Mouse (Mus musculus) CD8-positive naive resting alpha-beta T cell, adult 2 months (primary cell): ENCODE results near the gene Slc25a35.
"Not testable (repeated sequence)": the region's sequence is repeated elsewhere in the genome, so short reads cannot be mapped to it uniquely, and the experiment has no call there.

ENCODE experiments used
- DNase-seq, 2 experiments: peaks; one replicate each; pipeline ENCODE4 v3.0.0; 2022; ENCODE audit warnings: low read depth in 2 of 2, low spot score in 2 of 2

The Slc25a35 gene

DNA sequence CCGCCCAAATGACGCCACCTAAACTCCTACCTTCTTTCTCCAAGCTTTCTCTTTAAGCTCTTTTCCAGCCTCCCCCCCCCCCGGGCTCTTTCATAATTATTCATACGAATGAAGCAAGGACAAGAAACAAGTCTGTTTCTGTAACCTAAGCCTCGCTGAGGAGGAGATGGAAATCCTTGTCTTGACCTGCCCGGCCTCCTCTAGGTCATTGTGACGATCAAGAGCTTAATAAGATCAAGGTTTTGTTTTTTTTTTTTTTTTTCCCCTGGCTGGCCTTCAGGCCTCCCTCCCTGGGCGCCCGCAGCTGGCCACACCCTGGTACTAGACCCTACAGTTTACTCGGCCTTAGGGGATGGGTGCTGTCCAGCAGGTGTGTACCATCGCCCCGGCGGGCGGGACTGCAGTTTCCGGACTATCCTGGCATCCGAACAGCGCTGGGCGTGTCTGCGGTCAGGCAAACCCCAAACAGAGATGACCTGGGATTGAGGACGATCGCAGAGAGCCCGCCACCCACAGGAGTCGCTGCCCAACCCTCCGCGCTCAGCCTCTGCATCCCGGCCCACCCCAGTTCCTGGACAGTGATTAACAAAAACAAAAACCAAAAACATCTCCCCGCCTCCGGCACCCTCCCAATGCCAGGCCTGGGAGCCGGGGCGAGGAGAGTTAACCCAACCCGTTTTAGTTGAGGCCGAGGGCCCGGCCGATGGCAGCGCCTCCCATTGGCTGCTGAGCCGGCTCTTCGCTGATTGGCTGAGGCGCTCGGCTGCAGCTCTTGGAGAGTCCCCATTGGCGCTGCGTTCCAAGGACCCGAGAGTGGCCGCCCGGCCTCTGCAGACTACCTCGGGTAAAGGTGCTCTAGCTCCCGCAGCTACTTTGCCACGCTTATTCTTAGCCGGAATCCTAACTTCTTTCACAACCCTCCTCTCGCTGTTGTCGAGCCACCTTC lies at the start of gene Slc25a35:
TSS of gene Slc25a35 (plus strand) at position 795 of the 946 bp plus-strand sequence.
- peak; percentile 65 to 68 for DNase-seq

DNA sequence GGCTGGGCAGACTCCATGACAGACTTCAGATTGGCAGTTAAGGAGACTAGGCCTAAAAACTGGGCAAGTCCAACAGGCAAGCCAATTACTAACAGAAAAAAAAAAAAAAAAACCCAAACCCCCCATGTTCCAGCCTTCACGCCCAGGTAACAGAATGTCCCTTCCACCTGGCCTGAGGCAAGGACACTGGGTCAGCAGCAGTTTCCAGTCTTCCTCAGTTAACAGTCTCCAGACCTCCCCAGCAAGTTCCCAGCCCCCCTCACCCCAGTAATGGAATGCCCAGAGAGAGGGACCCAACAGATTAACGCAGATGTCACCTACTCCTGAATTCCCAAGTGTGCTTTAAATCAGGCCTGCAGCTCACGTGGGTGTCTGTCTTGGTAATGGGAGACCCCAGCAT lies 44.7 kb upstream of the Slc25a35 start:
- DNase-seq = no peak

DNA sequence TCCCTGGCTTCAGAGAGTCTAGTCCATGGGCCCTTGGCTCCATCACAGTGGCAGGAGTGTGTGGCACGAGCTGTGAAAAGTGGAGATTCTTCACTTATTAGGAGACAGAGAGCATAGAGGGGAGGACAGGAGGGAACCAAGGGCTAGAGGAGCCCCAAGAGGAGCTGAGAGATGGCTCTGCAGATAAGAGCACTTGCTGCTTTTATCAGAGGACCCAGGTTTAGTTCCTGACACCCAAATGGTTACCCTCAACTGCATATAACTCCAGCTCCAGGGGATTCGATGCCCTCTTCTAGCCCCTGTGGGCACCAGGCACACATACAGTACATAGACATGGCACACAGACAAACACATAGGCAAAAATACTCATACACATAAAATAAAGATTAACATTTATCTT lies 43.2 kb upstream of the Slc25a35 start:
- no peak for DNase-seq

DNA sequence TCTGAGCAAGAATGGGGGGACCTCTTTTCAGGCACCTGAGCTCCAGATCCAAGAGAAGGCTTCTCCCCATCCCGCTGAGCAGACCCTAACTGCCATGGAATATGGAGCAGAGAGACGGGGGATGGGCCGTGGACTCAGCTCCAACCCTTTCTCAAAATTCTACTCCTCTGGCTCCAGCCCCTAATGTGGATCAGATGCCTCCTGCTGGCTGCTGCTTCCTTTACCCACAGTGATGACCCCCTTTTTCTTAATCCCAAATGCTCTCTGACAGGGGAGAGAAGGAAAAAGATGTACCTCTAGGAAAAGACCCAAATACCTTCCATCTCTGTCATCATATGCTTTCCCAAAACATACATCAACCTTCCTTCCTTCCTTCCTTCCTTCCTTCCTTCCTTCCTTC lies 41.0 kb upstream of the Slc25a35 start, which contains the start of gene Odf4:
TSS of gene Odf4 (minus strand) at position 101 of the 400 bp plus-strand sequence.
- DNase-seq = no peak

DNA sequence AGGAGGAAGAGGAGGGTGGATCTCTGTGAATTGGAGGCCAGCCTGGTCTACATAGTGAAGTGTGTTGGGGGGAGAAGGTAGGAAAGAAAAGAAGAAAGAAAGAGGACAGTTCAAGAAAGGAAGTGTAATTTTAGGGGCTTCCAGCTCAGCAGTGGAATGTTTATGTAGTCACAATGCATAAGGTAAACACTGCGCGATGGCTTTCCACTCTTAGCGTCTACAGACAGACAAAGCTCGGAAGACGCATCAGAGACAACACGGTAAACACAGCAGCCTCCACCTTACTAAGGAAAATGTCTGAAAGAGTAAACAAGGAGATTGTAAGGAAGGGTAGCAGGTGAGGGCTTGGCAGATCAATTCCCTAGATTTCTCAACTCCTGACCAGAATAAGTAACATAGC lies 38.0 kb upstream of the Slc25a35 start:
- DNase-seq = no peak

DNA sequence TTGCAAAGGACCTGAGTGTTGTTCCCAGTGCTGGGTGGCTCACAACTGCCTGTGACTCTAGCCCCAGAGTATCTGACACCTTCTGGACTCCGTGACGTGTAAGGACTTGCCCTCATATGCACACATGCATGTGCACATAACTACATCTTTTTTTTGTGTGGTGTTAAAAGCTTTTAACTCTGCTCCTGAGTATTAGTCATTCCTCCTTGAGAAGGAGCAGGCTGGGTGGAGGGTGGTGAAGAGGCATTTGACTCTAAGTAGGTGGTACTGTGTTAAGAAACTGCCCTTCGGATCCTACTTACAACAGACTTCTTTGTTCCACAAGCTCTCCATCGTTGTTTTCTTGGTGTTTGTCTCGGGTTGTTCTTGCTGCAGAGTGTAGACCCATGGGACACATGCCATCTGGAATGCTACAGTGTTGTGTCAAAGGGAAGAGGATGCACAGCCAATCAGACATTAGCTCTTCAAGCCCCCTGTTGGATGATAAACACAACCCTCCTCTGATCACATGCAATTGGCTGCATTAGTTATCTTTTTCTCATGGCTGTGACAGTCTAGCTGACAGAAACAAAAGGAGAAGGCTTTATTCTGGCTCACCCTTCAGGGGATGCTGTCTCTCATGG lies 33.9 kb upstream of the Slc25a35 start:
- DNase-seq = no peak

DNA sequence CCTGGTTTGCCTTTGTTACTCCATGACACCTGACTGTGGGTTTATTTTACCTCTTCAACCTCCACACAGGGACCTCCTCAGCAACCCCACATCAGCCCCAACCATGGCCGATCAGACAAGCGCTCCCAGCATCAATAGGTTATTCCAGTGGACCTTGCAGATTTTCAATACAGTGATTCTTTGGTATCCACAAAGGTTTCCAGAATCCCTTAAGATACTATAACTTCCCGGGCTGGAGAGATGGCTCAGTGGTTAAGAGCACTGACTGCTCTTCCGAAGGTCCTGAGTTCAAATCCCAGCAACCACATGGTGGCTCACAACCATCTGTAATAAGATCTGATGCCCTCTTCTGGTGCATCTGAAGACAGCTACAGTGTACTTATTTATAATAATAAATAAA lies 31.0 kb upstream of the Slc25a35 start:
- not testable (repeated sequence) for DNase-seq

DNA sequence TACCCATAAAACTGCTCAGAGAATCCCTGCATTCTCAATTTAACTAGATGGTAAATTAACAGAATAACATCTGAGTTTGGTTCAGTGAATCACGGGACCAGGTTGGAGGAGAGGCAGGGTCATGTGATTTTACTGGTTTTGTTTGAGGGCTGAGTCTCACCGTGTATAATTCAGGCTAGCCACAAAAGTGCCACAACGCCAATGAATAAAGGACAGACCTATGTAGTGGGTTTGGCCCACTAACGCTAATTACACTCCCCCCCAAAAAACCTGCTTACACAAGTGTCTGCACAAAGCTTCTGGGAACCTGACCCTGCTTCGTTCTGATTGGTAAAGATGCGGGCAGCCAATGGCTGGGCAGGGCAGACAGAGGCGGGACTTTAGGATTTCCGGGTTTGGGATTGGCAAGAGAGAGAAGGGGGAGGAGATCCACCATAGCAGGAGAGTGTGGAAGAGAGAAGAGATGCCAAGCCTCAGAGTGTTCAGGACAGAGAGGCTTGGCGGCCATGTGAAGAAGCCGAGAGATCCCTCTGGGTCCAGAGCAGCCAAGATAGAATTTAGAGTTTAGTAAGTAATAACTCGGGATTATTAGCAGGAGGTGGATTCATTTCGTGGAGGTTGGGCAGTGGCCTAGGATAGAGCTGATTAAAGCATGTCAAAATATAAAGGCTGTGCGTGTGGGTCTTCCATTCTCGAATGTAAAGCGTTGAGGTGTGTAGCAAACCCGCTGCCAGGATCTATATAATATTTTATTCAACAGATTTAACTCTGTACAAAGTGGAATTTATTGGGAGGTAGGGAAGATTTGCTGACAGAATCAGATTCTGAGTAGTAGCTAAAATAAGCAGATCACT lies 28.3 kb upstream of the Slc25a35 start:
- DNase-seq = peak; percentile 69 to 82

DNA sequence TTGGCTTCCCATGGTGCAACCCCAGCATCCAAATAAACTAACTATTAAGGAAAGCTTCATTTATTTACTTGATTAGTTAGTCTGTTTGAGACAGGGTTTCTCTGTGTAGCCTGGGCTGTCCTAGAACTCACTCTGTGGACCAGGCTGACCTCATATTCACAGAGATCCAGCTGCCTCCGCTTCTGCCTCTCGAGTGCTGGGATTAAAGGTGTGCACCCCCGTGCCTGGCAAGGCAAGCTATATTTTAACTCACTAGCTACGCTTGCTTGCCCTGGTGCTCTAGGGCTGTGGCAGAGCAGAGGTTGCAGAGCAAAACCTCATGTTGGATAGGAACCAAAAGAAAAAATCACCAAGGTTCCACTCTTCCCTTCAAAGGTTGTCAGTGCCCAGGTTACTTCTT lies 27.4 kb upstream of the Slc25a35 start:
- no peak for DNase-seq

DNA sequence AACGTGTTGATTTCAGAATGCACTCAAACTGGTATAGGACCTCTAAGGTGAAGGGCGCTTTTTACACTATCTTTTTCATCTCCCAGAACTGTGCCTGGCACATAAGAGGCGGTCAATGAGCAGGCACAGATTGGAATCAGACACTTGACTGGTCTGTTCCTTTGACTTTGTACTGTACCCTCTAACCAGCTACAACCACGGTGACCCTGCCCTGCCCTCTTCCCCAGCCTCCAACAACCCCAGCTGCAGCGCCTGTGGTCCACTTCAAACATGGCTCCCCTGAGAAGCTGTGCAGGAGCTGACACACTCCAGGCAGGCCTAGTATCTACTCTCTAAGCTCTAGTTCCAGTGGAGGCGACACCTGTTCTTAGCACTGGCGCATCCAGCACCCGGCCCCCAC lies 25.2 kb upstream of the Slc25a35 start:
- no peak for DNase-seq

DNA sequence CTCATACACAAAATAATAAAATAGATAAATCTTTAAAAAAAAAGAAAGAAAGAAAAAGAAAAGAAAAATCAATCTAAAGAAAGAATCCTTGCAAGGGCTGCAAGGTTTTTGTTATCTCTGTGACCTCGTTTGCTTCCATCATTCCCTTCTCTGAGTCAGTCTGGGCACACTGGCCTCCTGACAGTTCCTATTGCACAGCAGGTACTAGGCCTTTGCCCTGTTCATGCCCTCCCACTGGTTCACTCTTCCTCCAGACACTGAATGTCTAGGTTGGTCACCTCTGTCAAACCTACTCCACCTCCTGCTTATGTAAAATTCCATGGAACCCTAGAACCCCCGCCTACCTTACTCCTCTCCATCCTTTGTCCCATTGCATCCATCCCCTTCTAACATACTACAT lies 22.7 kb upstream of the Slc25a35 start:
- DNase-seq = no peak

DNA sequence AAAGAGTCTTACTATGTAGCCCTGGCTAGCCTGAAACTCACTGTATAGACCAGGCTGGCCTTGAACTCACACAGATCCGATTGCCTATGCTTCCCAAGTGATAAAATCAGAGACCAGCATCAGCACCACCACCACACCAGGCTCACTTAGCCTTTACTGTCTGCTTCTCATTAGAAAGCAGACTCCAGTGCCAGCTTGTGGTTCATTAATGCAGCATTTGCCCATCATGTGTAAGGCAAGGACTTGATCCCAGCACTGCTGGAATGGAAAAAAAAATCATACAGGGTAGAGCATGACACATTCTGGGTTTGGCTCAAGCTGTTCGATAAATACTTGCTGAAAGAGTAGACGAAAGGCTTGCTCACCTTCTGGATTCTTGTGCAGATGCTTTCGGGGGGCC lies 21.9 kb upstream of the Slc25a35 start:
- DNase-seq = no peak

DNA sequence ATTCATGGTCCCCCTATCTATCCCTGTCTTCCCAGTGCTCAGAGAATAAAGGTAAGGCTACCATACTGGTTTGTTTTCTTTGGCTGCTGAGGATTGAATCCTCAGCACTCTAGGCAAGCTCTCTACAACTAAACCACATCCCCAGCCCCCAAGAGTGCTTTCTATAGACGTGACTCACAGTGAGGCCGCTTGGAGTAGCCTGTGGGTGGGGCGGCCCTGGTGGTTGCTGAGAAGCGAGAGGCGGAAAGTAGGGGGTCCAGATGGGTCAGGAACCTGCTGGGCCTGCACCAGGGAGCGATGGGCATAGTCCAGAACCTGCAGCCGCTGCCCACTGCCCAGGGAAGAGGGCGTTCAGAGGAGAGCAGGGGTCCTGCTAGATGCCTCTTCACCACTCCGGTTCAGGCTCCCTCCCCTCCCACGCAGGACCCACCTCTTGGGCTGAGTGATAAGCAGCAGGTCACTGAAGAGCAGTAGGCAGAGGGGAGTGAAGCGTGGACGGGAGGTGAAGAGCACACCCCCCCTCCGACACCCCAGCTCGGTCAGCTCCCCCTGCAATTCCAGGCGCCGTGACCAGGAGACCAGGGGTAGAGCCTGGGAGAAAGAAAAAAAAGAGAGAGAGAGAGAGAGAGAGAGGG lies 21.0 kb upstream of the Slc25a35 start:
- DNase-seq = no peak

DNA sequence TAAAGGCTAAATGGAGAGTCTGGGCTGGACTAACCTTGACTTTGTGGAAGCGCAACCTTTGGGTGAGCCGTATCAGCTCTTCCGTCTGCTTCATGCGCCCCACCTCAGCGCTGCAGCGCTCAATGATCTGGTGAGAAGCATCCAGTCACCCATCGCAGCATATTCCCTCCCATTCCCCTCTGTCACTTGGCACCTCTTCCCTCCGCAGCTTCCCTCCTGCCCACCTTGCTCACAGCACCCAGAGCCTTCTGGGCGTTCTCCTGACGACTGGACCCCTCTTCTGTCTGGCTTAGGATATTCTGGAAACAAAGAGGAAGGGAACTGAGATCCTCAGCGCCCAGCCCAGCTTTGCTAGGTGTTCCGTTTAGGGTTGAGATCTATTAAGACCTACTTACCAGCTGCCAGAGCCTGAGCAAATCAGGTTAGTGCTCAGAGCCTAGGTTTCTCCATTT lies 20.4 kb upstream of the Slc25a35 start:
- no peak for DNase-seq

DNA sequence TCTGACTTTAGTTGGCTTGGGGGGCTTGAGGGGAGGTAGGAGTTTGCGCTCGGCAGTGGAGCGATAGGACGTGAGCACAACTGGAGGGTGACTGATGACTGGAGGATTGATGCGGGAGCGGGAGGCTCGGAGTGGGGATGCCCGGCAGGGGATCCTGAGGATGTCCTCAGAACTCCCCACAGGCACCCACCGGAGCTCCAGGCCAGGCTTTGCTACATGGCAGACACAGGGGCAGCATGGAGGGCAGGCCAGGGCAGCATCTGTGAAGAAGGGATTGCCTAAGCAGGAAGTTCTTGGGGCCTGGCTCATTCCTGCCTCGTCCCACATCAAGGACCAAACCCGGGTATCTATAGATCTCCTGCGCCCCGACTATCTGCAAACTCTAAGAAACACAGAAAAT lies 14.0 kb upstream of the Slc25a35 start:
- no peak for DNase-seq

DNA sequence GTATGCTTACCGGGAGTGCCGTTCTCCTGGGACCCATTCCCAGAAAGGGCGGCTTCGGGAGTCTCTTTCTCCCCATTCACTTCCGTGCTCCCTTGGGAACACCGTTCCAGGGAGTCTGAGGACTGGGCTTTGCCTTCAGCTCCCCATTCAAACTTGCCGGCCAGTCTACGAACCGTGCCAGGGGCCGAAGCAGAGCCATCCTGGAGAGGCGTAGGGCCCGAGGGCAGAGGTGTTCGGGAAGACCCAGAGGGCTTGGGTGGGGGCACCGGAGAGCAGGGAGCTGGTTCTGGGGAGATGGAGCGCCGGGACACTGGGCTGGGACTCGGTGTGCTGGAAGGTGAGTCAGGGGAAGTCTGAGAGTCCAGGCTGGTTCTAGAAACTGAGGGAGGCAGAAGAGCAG lies 13.5 kb upstream of the Slc25a35 start:
- no peak for DNase-seq

DNA sequence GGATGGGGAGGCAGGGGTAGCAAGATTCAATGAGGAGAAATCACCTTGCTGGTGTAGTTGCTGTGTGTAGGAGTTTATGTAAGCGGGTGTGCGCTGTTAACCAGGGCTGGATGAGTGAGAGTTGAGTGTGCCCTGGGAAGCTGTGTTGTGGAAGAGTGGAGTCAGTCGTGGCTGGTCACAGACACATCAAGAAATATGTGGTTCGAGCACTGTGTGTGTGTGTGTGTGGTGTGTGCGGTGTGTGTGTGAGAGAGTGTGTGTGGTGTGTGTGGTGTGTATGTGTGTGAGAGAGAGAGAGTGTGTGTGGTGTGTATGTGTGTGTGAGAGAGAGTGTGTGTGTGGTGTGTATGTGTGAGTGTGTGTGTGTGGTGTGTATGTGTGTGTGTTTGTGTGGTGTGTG lies 12.5 kb upstream of the Slc25a35 start:
- DNase-seq = no peak

DNA sequence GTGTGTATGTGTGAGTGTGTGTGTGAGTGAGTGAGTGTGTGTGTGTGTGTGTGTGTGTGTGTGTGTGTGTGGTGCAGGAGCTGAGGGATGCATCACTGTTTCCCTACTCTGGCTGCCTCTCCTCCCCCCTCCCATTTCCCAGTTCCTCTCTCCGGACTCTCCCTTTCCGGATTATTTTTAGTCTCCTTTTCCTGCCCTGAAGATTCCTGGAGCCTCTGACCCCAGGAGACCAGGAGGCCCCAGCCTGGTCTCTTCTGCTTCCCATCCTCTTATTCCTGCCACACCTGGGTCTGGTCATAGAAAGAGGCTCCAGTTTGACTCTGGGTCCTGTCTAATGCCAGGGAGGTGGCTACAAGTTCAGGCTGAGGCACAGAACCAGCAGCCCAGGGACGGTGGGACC lies 11.8 kb upstream of the Slc25a35 start:
- DNase-seq = no peak

DNA sequence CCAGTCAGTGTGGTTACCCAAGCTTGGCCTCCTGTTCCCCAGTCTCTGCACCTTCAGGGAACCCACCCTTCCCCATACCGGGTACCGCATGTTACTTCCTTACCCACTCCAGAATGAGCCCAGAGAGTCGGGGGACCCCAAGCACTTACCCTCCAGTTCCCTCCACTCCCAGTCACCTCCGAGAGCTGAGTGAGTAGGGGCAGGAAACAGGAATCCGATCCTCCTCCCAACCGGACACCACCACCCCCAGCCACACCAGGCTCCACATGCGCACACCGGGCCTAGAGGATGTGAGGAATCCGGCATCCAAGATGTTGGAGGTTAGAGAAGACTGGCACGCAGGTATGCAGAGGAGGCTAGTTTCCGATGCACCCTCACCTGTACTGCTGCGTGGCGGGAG lies 11.2 kb upstream of the Slc25a35 start:
- DNase-seq = no peak

DNA sequence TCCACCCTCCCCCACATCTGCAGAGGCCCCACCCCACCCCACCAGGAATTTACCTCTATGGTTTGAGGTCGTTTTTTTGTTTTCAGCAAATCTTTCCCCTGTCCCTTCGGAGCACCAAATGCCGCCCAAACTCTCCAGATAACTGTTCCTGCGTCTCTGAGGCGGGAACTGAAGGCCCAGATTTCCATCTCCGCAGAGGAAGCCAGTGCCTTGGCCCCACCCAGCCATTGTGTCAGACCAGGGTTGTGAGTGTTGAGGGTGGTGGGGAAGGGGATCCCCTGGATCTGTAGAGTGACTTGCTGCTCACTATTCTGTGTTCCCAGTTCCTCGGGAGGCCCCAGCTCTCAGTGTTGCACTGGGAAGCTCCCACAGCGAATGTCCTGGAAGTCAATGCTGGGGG lies 10.6 kb upstream of the Slc25a35 start, which contains the start of gene Arhgef15:
TSS of gene Arhgef15 (minus strand) at position 173 of the 400 bp plus-strand sequence.
- DNase-seq = no peak

DNA sequence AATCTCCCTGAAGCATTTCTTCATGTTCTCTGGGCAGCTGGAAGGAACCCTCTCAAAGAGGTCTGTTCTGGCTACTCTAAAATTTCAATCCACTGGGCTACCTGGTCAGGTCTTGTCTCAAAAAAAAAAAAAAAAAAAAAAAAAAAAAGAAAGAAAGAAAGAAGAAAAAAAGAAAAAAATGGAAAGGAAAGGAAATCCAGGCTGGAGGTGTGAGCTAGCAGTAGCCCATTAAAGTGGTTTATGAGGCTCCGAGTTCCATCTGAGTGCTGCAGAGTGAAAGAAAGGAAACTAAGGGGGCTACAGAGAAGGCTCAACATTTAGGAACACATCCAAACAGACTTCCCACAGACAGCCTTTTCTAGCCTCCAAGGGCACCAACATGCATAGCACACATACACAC lies 10.0 kb upstream of the Slc25a35 start:
- DNase-seq = no peak
